Mouse (Mus musculus): ENCODE data around the gene Clmn. TPM values are rescaled to one million over a fixed set of nuclear protein-coding genes. Genes with fewer than 3 reads are reported as not detected.
"Not testable (repeated sequence)": the region's sequence is repeated elsewhere in the genome, so short reads cannot be mapped to it uniquely, and the experiment has no call there.

The Clmn gene
- polyA plus RNA-seq, 1 experiment from 2014 or later = 3.0 TPM

- H3K27ac ChIP-seq (ENCODE audit: low read length) = no peak overlapping the region
- H3K4me3 ChIP-seq (ENCODE audit: low read length) = no peak overlapping the region
- ATAC-seq = no peak
- no peaks in the 10 kb centered on the region for H3K9me3 ChIP-seq (ENCODE audit: control insufficient read depth, low read length)
- H3K36me3 ChIP-seq (ENCODE audit: control insufficient read depth, insufficient read depth, low read length) = 0 out of 2 replicates have a peak, but pooled peaks cover 8% of the 10 kb centered on the region
- no peaks in the 10 kb centered on the region for H3K27me3 ChIP-seq (replicated peaks; ENCODE audit: control insufficient read depth, insufficient read depth, low read length)
- H3K4me2 ChIP-seq (ENCODE audit: low read depth, low read length) = no peak overlapping the region
- H3K9ac ChIP-seq (ENCODE audit: low read depth, low read length) = no peak overlapping the region
- H3K4me1 ChIP-seq (ENCODE audit: control insufficient read depth, insufficient read depth, low read length) = no peaks in the 10 kb centered on the region
Measured at GRCm38 (mm10) chr12:104733165-104733564, 131.7 kb downstream of the Clmn start.

DNA sequence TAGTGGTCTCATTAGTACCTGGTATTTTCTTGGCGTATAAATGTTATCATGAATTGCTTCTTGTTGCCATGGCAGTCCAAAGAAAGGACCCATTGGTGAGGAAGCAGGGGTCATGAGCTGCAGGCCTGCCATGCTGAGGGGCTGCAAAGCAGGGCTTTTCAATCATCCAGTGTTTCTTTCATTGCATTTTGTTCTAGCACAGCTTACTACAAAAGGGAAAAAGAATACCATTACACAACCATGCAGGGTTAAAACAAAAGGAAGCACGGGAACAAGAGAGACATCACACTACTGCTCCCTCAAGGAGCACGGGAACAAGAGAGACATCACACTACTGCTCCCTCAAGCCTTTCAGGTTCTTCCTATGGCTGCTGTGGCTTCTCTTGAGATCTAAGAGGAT, 133.1 kb downstream of the Clmn start:
- H3K27ac ChIP-seq (ENCODE audit: low read length) = no peak overlapping the region
- H3K36me3 ChIP-seq (ENCODE audit: control insufficient read depth, insufficient read depth, low read length) = 0 out of 2 replicates have a peak, but pooled peaks cover 11% of the 10 kb centered on the region
- no peak for ATAC-seq
- H3K4me1 ChIP-seq (ENCODE audit: control insufficient read depth, insufficient read depth, low read length) = no peaks in the 10 kb centered on the region
- H3K27me3 ChIP-seq (replicated peaks; ENCODE audit: control insufficient read depth, insufficient read depth, low read length) = no peaks in the 10 kb centered on the region
- 72% methylated on average over 3 of the region's 3 CpGs for WGBS
- H3K4me3 ChIP-seq (ENCODE audit: low read length) = no peak overlapping the region
- no peak overlapping the region for H3K4me2 ChIP-seq (ENCODE audit: low read depth, low read length)
- H3K9ac ChIP-seq (ENCODE audit: low read depth, low read length) = no peak overlapping the region
- no peaks in the 10 kb centered on the region for H3K9me3 ChIP-seq (ENCODE audit: control insufficient read depth, low read length)

DNA sequence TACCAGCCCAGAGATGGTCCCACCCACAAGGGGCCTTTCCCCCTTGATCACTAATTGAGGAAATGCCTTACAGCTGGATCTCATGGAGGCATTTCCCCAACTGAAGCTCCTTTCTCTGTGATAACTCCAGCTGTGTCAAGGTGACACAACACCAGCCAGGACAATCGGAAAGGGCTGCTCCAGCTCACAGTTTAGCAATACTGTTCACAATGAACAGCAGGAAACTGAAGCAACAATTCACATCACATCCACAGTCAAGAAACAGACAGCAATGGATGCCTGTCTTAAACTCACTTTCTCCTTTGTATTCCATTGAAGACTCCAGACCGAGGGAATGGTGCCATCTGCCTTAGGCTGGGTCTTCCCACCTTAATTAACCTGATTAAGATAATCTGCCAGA, 138.4 kb downstream of the Clmn start:
- H3K4me2 ChIP-seq (ENCODE audit: low read depth, low read length); H3K9me3 ChIP-seq (ENCODE audit: control insufficient read depth, low read length); H3K27me3 ChIP-seq (replicated peaks; ENCODE audit: control insufficient read depth, insufficient read depth, low read length); H3K27ac ChIP-seq (ENCODE audit: low read length); H3K9ac ChIP-seq (ENCODE audit: low read depth, low read length); H3K4me1 ChIP-seq (ENCODE audit: control insufficient read depth, insufficient read depth, low read length); ATAC-seq; H3K4me3 ChIP-seq (ENCODE audit: low read length): not testable (repeated sequence)
- 88% methylated on average over 2 of the region's 2 CpGs for WGBS
- H3K36me3 ChIP-seq (ENCODE audit: control insufficient read depth, insufficient read depth, low read length) = peaks cover 21% of the 10 kb centered on the region

DNA sequence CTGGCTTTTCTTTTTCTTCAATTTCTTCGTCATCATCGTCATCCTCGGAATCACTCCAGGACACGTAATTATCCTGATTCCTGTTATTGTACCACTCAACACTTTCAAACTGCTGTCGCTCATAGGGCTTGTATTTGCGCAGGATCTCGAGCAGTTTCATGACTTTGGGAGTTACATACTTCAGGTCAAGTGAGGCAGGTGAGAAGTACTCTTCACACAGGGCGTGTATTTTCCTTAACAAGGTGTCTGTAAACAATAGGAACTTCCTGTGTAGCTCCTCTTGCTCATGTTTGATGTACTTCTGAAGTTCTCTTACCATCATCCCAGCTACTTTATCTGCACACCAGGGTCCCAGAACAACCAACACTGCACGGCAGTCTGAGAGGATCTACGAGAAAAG, 142.8 kb downstream of the Clmn start:
- no peak overlapping the region for H3K4me3 ChIP-seq (ENCODE audit: low read length)
- ATAC-seq = no peak
- no peak overlapping the region for H3K9ac ChIP-seq (ENCODE audit: low read depth, low read length)
- H3K9me3 ChIP-seq (ENCODE audit: control insufficient read depth, low read length) = no peaks in the 10 kb centered on the region
- H3K27me3 ChIP-seq (replicated peaks; ENCODE audit: control insufficient read depth, insufficient read depth, low read length) = no peaks in the 10 kb centered on the region
- peaks cover 17% of the 10 kb centered on the region for H3K36me3 ChIP-seq (ENCODE audit: control insufficient read depth, insufficient read depth, low read length)
- 91% methylated on average over 10 of the region's 10 CpGs for WGBS
- peaks cover 2% of the 10 kb centered on the region; the same call in 1 of the 2 replicates for H3K4me1 ChIP-seq (ENCODE audit: control insufficient read depth, insufficient read depth, low read length)
- no peak overlapping the region for H3K27ac ChIP-seq (ENCODE audit: low read length)
- H3K4me2 ChIP-seq (ENCODE audit: low read depth, low read length) = no peak overlapping the region

DNA sequence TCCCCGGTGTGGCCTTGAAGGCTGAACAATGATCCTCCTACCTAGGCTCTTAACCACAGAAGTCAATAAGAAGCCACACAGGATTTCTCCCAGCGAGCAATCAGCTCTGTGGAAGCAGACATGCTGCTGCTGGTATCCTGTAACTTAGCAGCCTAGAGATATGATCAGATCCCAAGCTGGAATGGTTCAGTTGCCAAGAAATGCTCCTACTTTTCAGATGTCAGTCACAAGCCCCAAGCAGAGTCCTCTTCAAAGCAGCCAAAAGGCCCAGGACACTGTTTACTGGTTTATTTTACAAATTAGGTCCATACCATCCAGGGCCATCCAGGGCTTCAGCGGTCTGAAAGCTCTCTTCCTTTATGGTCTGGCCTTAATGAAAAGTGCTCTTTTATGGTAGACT, 143.9 kb downstream of the Clmn start:
- Histone ChIP-seq H3K27ac (ENCODE audit: low read length) (no peak overlapping the region), H3K36me3 (ENCODE audit: control insufficient read depth, insufficient read depth, low read length) (peaks cover 20% of the 10 kb centered on the region), H3K9me3 (ENCODE audit: control insufficient read depth, low read length) (no peaks in the 10 kb centered on the region), H3K4me1 (ENCODE audit: control insufficient read depth, insufficient read depth, low read length) (peaks cover 2% of the 10 kb centered on the region; the same call in 1 of the 2 replicates), H3K27me3 (replicated peaks; ENCODE audit: control insufficient read depth, insufficient read depth, low read length) (no peaks in the 10 kb centered on the region), H3K9ac (ENCODE audit: low read depth, low read length) (no peak overlapping the region), H3K4me3 (ENCODE audit: low read length) (no peak overlapping the region), H3K4me2 (ENCODE audit: low read depth, low read length) (no peak overlapping the region)
- WGBS = 74% methylated on average over 3 of the region's 3 CpGs
- no peak for ATAC-seq

DNA sequence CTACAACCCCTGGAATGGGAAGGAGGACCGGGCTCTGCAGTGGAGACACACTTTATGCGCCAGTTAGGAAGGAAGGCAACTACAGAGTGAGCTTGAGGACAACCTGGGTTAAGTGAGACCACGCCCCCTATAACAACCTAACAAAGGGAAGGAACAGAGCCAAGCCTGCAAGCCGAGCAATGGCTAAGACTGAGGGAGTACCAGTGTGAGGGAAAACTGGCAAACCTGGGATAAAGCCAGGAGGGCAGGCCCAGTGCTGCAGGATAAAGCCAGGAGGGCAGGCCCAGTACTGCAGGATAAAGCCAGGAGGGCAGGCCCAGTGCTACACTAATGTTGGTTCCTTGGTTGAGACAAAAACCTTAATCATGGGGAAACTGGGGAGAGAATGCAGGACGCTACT, 145.9 kb downstream of the Clmn start:
- peaks cover 2% of the 10 kb centered on the region; the same call in 1 of the 2 replicates for H3K4me1 ChIP-seq (ENCODE audit: control insufficient read depth, insufficient read depth, low read length)
- H3K9ac ChIP-seq (ENCODE audit: low read depth, low read length) = no peak overlapping the region
- no peaks in the 10 kb centered on the region for H3K27me3 ChIP-seq (replicated peaks; ENCODE audit: control insufficient read depth, insufficient read depth, low read length)
- WGBS = 74% methylated on average over 5 of the region's 5 CpGs
- no peak overlapping the region for H3K4me2 ChIP-seq (ENCODE audit: low read depth, low read length)
- no peak overlapping the region for H3K4me3 ChIP-seq (ENCODE audit: low read length)
- no peak for ATAC-seq
- no peak overlapping the region for H3K27ac ChIP-seq (ENCODE audit: low read length)
- H3K9me3 ChIP-seq (ENCODE audit: control insufficient read depth, low read length) = no peaks in the 10 kb centered on the region
- H3K36me3 ChIP-seq (ENCODE audit: control insufficient read depth, insufficient read depth, low read length) = peaks cover 16% of the 10 kb centered on the region

GRCm38 (mm10) chr12:104716409-104716808, 148.5 kb downstream of the Clmn start:
- no peaks in the 10 kb centered on the region for H3K27me3 ChIP-seq (replicated peaks; ENCODE audit: control insufficient read depth, insufficient read depth, low read length)
- peaks cover 2% of the 10 kb centered on the region; the same call in 1 of the 2 replicates for H3K4me1 ChIP-seq (ENCODE audit: control insufficient read depth, insufficient read depth, low read length)
- no peak overlapping the region for H3K4me3 ChIP-seq (ENCODE audit: low read length)
- ATAC-seq = no peak
- H3K27ac ChIP-seq (ENCODE audit: low read length) = no peak overlapping the region
- peaks cover 19% of the 10 kb centered on the region for H3K36me3 ChIP-seq (ENCODE audit: control insufficient read depth, insufficient read depth, low read length)
- 85% methylated on average over 5 of the region's 5 CpGs for WGBS
- H3K9ac ChIP-seq (ENCODE audit: low read depth, low read length) = no peak overlapping the region
- H3K9me3 ChIP-seq (ENCODE audit: control insufficient read depth, low read length) = no peaks in the 10 kb centered on the region
- H3K4me2 ChIP-seq (ENCODE audit: low read depth, low read length) = no peak overlapping the region

GRCm38 (mm10) chr12:104715453-104715852, 149.4 kb downstream of the Clmn start:
- peaks cover 22% of the 10 kb centered on the region for H3K36me3 ChIP-seq (ENCODE audit: control insufficient read depth, insufficient read depth, low read length)
- no peaks in the 10 kb centered on the region for H3K9me3 ChIP-seq (ENCODE audit: control insufficient read depth, low read length)
- H3K9ac ChIP-seq (ENCODE audit: low read depth, low read length) = no peak overlapping the region
- no peak overlapping the region for H3K4me3 ChIP-seq (ENCODE audit: low read length)
- H3K27me3 ChIP-seq (replicated peaks; ENCODE audit: control insufficient read depth, insufficient read depth, low read length) = no peaks in the 10 kb centered on the region
- no peak for ATAC-seq
- peaks cover 2% of the 10 kb centered on the region; the same call in 1 of the 2 replicates for H3K4me1 ChIP-seq (ENCODE audit: control insufficient read depth, insufficient read depth, low read length)
- no peak overlapping the region for H3K27ac ChIP-seq (ENCODE audit: low read length)
- 92% methylated on average over 5 of the region's 5 CpGs for WGBS
- H3K4me2 ChIP-seq (ENCODE audit: low read depth, low read length) = no peak overlapping the region

All from intestine, embryonic 16.5 days (tissue).